Mouse (Mus musculus) kidney, adult 8-10 months (tissue): ENCODE data around the gene Utp15.

ENCODE experiments used
- DNase-seq, 2 experiments: peaks; one replicate each; pipeline ENCODE4 v3.0.0; 2022

Utp15 gene

DNA sequence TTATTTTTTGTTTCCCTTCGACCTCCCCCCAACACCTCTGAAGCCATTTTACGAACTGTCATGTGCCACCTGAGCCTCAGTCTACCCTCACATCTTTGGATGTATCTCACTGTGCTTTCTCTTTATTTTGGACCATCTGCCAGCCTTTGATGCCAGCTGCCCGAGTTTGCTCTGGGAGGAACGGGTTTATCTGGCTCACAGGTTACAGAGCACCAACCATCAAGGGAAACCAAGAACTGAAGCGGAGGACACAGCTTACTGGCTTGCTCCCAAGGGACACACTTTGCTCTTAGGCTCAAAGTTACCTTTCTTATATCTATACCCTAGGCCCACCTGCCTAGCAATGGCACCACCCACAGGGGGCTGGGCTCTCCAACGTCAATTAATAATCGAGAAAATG is 17.5 kb downstream of the Utp15 start:
- no peak for DNase-seq

DNA sequence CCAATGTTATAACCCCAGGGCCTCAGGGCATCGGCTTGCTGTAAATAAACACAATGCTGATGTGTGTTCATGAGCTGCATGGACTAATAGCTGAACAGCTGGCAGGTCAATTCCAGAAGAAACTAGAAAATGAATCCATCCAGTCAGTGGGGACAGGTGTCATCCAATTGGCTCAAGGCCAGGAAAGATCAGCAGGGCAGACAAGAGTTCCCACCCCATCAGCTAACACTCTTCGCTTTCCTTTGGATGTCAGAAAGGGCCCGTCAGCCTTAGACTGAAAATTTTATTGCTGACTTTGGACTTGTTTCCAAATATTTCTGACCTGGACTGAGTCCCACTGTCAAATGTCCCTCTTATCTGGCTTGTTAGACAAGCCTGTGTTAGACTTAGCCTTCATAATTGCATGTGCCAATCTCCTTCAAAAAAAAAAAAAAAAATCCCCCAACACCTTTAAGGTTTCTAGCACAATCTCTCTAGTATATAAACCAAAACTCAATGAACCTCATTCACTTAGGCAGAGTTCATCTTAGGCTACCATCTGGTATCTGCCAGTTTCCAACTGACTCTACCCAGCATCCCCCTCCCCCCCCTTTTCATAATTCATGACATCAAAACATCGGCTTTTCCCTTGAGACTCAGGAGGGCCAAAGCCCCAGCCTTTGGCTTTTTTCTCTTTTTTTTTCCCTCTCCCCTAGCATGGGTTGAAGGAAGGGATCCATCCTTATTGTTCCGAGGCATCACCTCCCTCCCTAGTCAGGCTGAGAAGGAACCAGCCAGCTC is 18.1 kb downstream of the Utp15 start:
- no peak for DNase-seq

DNA sequence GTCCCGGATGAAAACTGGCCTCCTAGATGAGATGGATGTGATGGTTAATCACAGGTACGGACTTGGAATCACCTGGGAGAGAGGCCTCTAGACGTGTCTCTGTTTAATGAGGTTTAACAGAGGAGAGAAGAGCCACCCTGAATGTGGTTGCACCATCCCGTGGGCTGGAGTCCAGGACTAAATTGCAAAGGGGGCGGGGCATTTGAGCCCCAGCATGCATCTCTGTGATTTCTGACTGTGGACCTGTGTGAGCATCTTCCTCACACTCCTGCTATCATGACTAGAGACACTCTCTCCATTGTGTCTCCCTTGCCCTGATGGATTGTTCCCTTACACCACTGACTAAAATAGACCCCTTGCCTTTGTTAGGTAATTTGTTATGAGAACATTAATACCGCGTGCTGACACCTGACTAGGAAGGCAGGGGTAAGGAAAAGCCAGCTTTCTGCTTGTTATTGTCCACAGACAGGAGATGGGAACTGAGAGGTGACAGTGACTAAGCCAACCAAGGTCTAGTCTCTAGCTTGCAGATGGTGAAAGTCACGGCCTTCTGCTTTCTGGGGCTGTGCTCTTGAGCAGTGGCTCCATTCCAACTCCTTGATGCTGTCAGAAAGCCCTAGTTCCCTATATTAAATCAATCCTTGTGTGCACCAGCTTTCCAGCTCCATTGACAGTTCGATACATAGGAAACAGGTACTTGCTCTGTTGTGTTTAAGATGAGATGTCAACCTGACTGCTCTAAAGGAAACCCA is 21.1 kb downstream of the Utp15 start:
- no peak for DNase-seq

DNA sequence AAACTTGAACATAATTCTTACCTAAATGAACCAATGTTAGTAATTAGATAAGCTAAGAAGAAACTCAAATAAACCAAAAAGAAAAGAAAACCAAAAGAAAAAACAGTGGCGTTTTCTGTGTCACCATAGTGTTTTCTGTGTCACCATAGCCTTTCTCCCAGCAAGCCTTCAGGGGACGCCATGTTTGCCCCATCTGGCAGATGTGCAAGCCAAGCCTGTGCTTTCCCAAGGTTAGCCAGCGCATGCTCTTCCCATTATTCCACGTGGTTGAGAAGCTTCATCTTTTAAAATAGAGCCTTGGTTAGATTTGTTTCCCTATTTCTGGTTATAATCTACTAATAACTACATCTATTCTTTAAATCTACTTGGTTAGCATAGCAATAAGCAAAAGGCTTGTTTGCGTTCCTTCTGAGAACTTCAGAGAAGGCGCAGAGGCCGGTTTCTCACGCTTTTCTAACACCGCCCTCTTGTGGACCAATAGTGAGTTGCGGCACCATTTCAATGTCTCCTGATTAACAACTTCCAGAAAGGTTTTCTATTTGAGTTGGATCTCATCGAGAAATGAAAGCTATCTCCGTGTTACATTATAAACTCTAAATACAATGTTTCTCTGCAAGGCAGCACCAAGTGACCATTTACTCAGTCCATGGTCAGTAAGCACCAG is 22.7 kb downstream of the Utp15 start:
- DNase-seq = peak; percentile 27 to 72

DNA sequence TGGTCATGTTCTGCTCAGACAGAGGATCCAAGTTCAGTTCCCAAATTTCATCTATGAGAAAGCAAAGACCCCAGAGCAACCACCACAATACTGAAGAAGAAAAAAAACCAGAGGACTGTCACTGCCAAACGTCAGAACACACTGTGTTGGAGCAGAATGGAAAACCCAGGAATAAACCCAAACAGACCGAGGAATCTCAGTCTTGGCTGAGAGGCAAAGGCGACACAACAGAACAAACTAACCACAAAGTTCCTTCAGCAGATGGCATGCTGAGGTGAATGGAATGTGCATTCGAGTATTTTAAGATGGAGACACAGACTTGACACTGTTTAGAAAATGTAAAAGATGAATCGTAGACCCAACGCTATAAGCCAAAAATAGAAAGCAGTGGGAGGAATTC is 27.4 kb downstream of the Utp15 start:
- DNase-seq = no peak

DNA sequence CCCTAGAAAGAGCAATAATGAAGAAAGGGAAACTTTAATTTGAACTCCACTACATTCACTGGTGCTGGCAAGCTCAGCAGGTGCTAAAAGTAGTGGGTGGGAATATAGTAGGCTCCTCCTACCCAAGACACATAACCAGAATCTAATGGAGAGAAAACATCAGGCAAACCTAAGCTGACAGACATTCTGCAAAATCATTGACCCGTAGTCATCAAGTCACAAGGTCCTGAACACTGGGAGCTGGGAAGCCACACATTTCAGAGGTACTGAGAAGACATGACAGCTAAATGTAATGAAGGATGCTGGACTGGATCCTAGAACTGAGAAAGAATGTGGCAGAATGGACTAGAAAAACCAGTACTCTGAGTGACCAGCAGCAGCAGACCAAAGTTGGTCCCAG is 32.3 kb downstream of the Utp15 start:
- no peak for DNase-seq

DNA sequence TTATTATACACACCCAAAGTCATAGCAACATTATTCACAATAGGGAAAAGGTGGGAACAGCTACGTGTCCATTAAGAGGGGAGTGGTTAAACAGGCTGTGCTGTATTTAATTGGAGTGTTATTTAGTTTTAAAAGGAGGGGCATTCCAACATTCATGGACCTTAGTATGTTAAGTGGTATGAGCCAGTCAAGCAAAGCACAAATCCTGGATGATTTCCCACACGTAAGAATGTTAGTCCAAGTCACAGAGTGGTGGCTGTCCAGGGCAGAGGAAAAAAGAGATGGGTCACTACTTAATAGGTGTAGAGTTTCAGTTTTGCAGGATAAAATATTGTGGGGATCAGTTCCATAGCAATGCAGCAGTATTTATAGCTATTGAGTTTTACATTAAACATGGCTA is 36.6 kb downstream of the Utp15 start:
- no peak for DNase-seq

DNA sequence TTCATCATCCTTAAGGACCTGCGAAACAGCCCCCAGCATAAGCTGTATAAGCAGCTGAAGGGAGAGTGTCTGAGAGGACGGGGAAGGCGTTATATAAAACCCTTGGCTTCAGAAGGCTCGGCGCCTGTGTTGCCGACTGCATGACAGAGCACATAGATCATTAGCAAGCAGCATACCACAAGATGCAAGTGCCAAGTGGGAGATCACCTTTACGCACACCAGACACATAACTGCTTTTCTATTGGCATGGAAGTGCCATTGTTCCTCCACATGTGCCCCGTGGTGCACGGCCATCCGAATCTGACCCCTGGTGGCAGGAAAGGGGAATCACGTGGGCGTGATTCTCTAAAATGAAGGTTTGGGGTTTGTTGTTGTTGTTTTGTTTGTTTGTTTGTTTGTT is 40.0 kb downstream of the Utp15 start:
- peak in 1 of 2 experiments; percentile 30 for DNase-seq

DNA sequence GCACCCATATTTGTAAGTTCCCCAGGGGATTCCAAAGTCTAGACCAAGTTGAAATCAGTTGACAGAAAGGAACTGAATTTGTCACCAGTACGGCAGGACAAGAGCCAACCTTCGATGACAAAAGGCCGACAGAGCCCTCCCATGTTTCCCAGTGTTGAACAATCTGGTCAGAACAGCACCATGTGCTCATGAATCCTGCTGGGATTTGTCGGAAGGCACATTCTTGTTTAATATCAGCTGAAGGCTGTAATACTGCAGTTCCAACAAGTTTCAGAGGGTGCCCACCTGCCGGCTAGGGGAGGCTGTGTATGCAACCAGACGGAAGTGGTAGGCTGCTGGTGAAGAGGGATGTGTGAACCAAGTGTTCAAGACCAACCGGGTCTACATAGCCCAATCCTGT is 52.7 kb downstream of the Utp15 start:
- DNase-seq = no peak

DNA sequence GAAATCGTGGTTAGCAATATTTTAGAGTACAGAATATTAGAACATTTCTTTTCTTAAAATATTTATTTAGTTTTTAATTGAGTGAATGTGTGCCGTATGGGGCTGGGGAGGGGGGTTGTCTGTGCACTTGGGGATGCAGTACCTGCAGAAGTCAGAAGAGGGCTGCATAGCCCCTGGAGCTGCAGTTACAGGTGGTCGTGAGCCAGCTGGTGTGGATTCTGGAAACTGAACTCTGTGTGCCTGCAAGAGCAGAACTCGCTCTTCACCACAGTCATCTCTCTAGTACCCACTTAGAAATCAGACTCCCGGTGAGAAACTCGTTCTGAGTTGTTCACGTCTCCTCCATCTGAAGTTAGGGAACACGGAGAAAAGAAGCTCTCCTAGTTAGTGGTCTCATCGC is 54.0 kb downstream of the Utp15 start:
- DNase-seq = no peak

DNA sequence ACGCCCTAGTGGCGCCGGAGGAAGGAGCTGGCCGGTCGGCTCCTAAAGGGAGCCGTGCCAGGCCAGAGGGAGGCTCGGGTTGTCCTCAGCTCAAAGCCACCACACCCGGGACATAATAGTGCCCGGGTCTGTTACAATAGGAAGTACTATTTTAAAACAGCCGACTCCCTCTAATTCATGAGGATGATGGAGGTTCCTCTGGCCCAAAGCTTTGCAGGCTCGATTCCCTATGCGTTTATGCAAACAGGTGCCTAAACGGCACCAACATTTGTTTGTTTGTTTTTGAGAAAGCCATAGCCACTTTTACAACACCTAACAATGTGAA is 56.3 kb downstream of the Utp15 start:
- no peak for DNase-seq

DNA sequence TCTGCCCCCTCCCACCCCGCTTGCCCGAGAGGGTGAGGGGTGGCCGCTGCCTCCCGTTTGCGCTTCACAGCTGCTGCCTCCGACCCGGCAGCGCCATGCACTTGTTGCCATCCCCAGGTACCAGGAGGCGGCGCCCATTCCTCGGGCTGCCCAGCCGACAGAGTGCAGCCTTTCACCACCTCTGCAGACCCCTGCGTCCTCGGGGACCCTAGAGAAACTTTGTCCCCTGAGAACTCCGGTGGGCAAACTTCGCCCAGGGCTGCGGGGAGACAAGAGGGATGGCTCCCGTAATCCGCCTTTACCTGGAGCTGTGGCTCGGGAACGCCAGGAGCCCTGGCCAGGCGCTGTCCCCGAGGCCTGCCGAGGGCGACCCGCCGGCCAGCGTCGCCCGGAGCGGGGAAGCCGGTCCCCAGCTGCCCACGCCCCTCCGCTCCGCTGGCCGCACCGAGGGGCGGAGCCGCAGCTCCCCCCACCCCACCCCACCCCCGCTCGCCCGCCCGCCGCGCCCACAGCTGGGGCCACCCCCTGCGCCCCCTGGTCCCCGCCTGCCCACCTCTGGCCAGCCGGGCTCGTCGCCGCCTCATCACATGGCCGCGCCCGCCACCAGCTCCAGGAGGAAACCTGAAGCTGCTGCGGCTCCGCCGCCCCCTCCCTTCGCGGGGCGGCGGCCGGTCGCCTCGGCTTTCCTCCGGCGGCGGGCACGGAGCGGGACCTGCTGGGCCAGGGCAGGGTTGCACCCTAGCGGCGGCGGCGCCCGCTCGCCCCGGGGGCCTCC is 56.9 kb downstream of the Utp15 start, which contains the start of gene Arhgef28:
Arhgef28 (minus strand) TSS at position 669 of the 775 bp plus-strand sequence.
- peak; percentile 56 to 58 for DNase-seq

DNA sequence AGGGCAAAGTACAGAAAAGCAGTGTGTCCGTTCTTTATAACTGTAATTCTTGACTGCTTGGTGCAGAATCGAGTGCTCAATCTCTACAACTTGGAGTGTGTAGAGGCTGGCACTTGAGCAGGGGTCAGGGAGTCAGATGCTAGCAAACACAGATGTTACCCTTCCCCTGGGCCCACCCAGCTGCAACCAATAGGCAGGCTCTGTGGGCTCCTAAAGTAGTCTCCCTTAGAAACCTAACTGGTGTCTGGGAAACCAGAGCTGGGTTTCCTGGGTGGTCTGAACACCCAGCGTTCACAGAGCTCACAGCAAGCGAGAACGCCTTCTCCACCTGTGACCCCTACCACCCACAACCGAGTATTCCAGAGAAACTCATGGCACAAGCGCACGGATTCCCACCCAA is 57.7 kb downstream of the Utp15 start:
- DNase-seq = no peak

DNA sequence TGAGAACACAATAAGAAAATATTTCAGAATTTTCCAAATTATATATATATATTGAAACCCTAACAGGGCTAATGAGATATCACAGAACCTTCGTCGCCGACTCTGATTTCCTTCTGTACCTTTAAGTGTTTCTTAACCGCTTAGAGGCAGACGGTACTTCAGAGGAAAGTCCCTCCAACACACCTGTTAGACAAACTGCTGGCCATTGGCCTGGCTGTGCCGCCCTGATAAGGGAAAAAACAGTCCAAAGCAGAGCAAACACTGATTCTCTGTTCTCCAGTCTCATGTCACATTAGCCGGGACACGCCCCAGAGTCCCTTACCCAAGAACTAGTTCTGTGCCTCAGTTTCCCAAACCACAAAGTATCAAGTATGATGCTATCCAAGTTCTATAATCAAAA is 58.5 kb downstream of the Utp15 start:
- no peak for DNase-seq

DNA sequence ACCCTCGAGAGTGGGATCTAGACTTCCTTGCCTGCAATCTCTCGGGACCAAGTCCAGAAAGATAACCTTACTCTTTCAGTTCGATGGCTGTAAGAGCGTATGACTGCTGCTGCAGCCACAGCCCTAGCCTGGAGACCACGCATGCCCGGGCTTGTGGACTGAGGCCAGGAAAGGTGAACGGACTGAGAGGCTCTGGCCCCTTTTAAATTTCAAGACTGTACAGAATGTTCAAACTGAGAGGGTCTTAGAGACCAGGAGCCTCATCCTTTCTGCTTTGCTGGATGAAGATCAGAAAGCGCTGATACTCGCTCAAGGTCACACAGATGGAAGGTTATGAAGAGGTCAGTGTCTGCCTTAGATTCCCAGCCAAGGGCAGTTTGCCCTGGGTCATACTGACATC is 61.4 kb downstream of the Utp15 start:
- no peak for DNase-seq
